Mouse (Mus musculus) bone marrow, adult 2 months (tissue): ENCODE results near the gene Olfr1066. TPM values are rescaled to one million over a fixed set of nuclear protein-coding genes. Genes with fewer than 3 reads are reported as not detected.
"Not testable (repeated sequence)": the region's sequence is repeated elsewhere in the genome, so short reads cannot be mapped to it uniquely, and the experiment has no call there.

ENCODE experiments used
- H3K27ac ChIP-seq: fragments of 200-500 bp; 2 replicates; pipeline ENCODE4 v1.5.1; 2012; ENCODE audit warnings: low read depth, mild to moderate bottlenecking, control low read depth, inconsistent platforms, low read length; ENCODE audit not compliant: control insufficient read depth, poor library complexity, insufficient read depth
- H3K4me1 ChIP-seq: fragments of 200-500 bp; 2 replicates; pipeline ENCODE4 v1.6.1; 2011; ENCODE audit warnings: low read length; ENCODE audit not compliant: control insufficient read depth, insufficient read depth
- H3K4me3 ChIP-seq: fragments of 200-500 bp; replicated peaks from 2 replicates; pipeline ENCODE3; 2011; ENCODE audit warnings: mild to moderate bottlenecking, low read depth, low read length, control low read depth; ENCODE audit not compliant: control insufficient read depth
- CTCF ChIP-seq: fragments of 200-500 bp; IDR thresholded peaks from 2 replicates; pipeline ENCODE4 v1.5.1; 2011; ENCODE audit warnings: low read length, control low read depth; ENCODE audit not compliant: control insufficient read depth, insufficient read depth
- POLR2A ChIP-seq: fragments of 200-500 bp; IDR thresholded peaks from 2 replicates; pipeline ENCODE4 v1.6.1; 2011; ENCODE audit warnings: low read depth, mild to moderate bottlenecking, control low read depth, low read length, borderline replicate concordance; ENCODE audit not compliant: control insufficient read depth
- WGBS: fragments of 180-500 bp; shearing (Covaris S2); methylation state at CpG from one replicate; pipeline ENCODE4 v1.1.7; 2018; 5-methylcytosine and 5-hydroxymethylcytosine counted together
- polyA plus RNA-seq: library from polyadenylated mRNA; stranded (reverse); fragments of >200 nt; gene quantifications from 2 replicates; pipeline ENCODE4 v1.2.4, GENCODE M21; 2011; ENCODE audit warnings: low replicate concordance; ENCODE audit not compliant: missing spikeins, insufficient read depth, insufficient read length

The Olfr1066 gene
- not detected in 2 replicates for polyA plus RNA-seq

DNA sequence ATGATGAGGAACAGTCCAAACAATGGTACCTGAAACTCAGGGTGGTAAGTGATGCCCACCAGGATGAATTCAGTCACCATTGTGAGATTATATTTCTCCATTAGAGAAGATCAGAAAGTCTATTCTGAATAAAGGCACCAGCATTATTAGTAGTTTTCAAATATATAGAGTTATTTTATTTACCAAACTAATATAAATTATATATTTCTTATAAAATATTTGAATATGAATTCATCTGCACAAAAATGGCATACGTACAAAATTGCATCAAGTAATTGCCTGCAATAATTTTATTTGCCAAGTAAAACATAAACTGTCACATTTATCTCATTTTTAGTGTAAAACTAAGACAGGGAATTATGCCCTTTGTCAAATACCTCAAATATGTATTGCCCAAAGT, at the start of gene Olfr1066:
Gene Olfr1066, minus strand, starts transcription at position 101 of the 400 bp plus-strand sequence.
- H3K4me3 ChIP-seq: no peak within 1 kb of the TSS
- WGBS: 75% methylated on average over 1 of the region's 1 CpGs
- TF ChIP-seq CTCF (no peak), POLR2A (no peak)
- no peak within 1 kb of the TSS for H3K27ac ChIP-seq
- H3K4me1 ChIP-seq: no peaks in the 10 kb centered on the region

DNA sequence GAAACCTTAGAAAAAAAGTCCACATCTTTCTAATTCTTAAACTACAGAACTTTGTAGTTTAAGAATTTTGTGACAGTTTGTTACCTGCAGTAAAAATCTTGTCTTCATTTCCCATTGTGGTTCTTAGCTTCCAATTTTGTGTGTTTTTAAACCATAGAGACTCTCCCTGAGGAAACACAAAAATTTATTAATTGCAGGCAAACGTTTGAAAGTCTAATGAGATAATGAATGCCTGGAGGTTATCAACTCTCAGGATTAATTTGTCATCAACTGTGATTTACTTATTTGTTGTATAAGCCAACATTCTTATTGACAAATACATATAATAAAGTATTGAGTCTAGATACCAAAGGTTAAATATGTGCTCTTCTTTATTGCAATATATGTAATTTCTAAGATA, 31.2 kb upstream of the Olfr1066 start, which contains the start of gene Olfr228:
Gene Olfr228, minus strand, starts transcription at position 101 of the 400 bp plus-strand sequence.
- Histone ChIP-seq H3K4me3 (no peak within 1 kb of the TSS), H3K4me1 (no peaks in the 10 kb centered on the region), H3K27ac (no peak within 1 kb of the TSS)
- 40% methylated on average over 1 of the region's 1 CpGs for WGBS
- TF ChIP-seq CTCF (no peak), POLR2A (no peak)

DNA sequence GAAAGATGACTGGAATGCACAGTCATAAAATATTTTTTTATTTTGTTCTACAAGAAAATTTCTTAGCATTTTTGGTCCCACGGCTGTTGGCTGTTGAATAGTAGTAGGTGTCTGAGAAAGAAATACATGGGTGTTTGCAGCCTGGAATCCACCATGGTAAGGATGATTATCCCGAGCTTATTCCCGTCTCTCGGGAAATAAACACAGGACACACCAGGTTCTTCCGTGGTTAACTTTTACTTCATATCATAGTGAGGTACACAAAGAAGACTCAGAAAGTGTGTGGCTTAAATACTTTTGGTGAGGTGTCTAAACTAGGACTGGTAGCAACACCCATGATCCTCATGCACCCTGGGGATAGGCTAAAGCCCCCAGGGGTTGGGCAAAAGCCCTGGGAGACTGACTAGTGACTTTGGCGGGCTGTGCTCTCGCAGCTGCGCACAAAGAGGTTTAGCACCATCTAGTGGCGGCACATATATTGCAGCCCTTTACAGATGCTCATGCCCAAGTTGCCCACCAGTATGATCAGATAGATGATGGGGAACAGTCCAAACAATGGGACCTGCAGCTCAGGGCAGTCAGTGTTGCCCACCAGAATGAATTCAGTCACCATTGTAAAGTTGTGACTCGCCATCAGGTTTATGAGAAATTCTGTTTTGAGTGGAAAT, 8.5 kb upstream of the Olfr1066 start:
- WGBS: 22% methylated on average over 10 of the region's 10 CpGs
- Histone ChIP-seq H3K27ac (no peak overlapping the region), H3K4me1 (no peaks in the 10 kb centered on the region), H3K4me3 (no peak overlapping the region)
- TF ChIP-seq CTCF: peak; percentile 55
- no peak for TF ChIP-seq POLR2A

DNA sequence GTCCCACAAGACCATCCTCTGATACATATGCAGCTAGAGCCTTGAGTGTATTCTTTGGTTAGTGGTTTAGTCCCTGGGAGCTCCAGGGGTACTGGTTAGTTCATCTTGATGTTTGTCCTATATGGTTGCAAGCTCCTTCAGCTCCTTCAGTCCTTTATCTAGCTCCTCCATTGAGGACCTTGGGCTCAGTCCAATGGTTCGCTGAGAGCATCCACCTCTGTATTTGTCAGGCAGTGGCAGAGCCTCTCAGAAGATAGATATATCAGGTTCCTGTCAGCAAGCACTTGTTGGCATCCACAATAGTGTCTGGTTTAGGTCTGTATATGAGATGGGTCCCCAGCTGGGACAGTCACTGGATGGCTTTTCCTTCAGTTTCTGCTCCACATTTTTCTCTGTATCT, 4.4 kb upstream of the Olfr1066 start:
- Histone ChIP-seq H3K27ac (no peak overlapping the region), H3K4me3 (no peak overlapping the region), H3K4me1 (no peaks in the 10 kb centered on the region)
- TF ChIP-seq POLR2A (no peak), CTCF (no peak)
- WGBS: 66% methylated on average over 1 of the region's 1 CpGs

DNA sequence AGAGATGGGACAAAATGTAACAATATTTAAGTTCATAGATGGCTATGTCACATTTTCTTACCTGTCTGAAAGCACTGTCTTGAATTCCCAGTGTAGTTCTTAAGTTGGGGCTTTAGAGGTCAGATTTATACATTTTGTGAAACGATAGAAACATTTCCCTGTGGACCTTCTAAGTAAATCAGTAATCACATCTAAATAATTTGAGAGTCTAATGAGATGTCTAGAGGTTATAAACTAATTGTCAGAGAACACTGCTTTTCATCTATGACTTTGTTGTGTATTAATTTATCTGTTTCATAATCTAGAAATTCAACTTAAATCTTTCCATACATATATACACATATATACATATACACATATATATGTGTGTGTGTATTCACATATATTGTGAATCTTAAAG, 5.6 kb downstream of the Olfr1066 start, which contains the start of gene Olfr1065:
Gene Olfr1065, minus strand, starts transcription at position 101 of the 400 bp plus-strand sequence.
- H3K27ac ChIP-seq, H3K4me3 ChIP-seq, H3K4me1 ChIP-seq: not testable (repeated sequence)
- 73% methylated on average over 1 of the region's 1 CpGs for WGBS

DNA sequence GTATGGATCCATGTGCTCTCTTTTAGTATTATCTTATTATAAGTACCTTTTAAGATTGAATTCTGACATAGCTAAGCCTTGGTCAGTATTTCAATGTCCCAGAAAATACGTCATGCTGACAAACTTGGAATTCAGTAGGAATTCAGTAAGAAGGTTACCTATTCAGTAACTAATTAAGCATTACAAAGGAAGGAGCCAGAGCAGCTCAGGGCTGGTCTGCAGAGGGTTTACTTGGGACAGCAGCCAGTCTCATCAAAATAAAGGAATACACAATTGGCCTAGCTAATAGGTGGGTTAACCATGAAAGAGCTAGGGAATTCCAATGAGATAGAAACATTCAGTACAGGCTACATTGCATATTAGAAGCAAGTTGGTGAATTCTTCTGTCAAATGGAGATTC, 14.0 kb downstream of the Olfr1066 start:
- H3K4me3 ChIP-seq, H3K4me1 ChIP-seq, H3K27ac ChIP-seq: not testable (repeated sequence)
- 72% methylated on average over 1 of the region's 1 CpGs for WGBS

DNA sequence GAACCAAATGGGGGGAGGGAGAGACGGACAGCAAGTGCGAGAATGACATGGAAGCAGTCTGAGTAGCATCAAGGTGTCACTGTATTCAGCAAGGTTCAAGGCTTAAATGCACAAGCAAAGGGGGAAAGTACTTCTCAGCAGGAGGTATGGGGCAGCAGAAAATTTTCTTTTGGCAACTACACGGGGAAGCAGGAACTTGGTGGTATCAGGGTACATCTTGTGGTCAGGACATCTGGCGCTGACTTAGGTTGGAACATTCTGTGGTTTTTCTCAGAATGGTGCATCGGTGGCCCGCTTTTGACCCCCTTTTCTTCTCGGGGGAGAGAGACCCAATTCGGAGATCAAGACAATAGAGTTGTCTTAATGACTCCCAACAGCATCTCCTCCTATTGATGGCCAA, 27.6 kb downstream of the Olfr1066 start:
- H3K4me1 ChIP-seq, H3K27ac ChIP-seq, H3K4me3 ChIP-seq: not testable (repeated sequence)
- 36% methylated on average over 8 of the region's 8 CpGs for WGBS

DNA sequence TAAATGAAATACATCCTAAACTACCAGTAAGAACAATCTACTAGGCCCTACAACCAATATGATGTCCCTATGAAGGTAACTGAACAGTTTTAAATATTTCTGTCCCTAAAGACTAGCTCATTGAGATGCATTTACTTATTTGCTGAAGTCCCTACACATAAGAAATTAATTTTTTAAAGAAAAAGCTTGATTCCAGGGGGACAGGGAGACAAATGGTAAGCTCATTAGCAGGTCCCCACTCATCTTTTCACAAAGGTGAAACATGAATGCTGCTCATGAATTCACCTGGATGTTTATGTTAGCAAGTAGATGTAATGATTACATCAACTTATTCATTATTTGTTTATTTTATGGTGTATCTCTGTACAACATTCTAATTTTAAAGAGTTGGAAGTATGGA, 29.4 kb downstream of the Olfr1066 start, which contains the start of gene Olfr1062:
Gene Olfr1062, minus strand, starts transcription at position 101 of the 400 bp plus-strand sequence.
- not testable (repeated sequence) for H3K27ac ChIP-seq, H3K4me1 ChIP-seq, H3K4me3 ChIP-seq

DNA sequence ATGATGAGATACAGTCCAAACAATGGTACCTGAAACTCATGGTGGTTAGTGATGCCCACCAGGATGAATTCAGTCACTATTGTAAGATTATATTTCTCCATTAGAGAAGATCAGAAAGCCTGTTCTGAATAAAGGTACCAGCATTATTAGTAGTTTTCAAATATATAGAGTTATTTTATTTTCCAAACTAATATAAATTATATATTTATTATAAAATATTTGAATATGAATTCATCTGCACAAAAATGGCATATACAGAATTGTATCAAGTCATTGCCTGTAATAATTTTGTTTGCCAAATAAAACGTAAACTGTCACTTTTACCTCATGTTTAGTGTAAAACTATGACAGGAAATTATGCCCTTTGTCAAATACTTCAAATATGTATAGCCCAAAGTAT, 42.1 kb downstream of the Olfr1066 start, which contains the start of gene Olfr1061:
Gene Olfr1061, minus strand, starts transcription at position 101 of the 400 bp plus-strand sequence.
- WGBS: 64% methylated on average over 1 of the region's 1 CpGs
- Histone ChIP-seq H3K4me1 (no peaks in the 10 kb centered on the region), H3K27ac (no peak within 1 kb of the TSS), H3K4me3 (no peak within 1 kb of the TSS)
- TF ChIP-seq CTCF: no peak
- TF ChIP-seq POLR2A: no peak

Other genes starting within 250 kb of the Olfr1066 start
- gene Olfr1046, start 237.0 kb downstream of the Olfr1066 start, polyA plus RNA-seq: not detected in 2 replicates
- gene Olfr1047, start 224.9 kb downstream of the Olfr1066 start, polyA plus RNA-seq: not detected in 2 replicates
- not detected in 2 replicates for gene Olfr1048, start 216.0 kb downstream of the Olfr1066 start, polyA plus RNA-seq
- gene Olfr1049, start 197.9 kb downstream of the Olfr1066 start, polyA plus RNA-seq: not detected in 2 replicates
- gene Olfr1051, start 177.2 kb downstream of the Olfr1066 start, polyA plus RNA-seq: not detected in 2 replicates
- gene Olfr1052, start 163.8 kb downstream of the Olfr1066 start, polyA plus RNA-seq: not detected in 2 replicates
- gene Olfr1053, start 141.0 kb downstream of the Olfr1066 start, polyA plus RNA-seq: not detected in 2 replicates
- gene Olfr1054, start 120.8 kb downstream of the Olfr1066 start, polyA plus RNA-seq: not detected in 2 replicates
- not detected in 2 replicates for gene Olfr1055, start 106.0 kb downstream of the Olfr1066 start, polyA plus RNA-seq
- not detected in 2 replicates for gene Olfr1056, start 93.8 kb downstream of the Olfr1066 start, polyA plus RNA-seq
- not detected in 2 replicates for gene Olfr1057, start 77.9 kb downstream of the Olfr1066 start, polyA plus RNA-seq
- gene Olfr1058, start 67.7 kb downstream of the Olfr1066 start, polyA plus RNA-seq: not detected in 2 replicates
- not detected in 2 replicates for gene Olfr1061, start 42.2 kb downstream of the Olfr1066 start, polyA plus RNA-seq
- 0.45 and 0.97 TPM in 2 replicates for gene Olfr1062, start 29.5 kb downstream of the Olfr1066 start, polyA plus RNA-seq
- gene Olfr1065, start 5.7 kb downstream of the Olfr1066 start, polyA plus RNA-seq: not detected in 2 replicates
- gene Olfr228, start 31.1 kb upstream of the Olfr1066 start, polyA plus RNA-seq: not detected in 2 replicates
- not detected in 2 replicates for gene Olfr1076, start 52.2 kb upstream of the Olfr1066 start, polyA plus RNA-seq
- gene Olfr1079, start 86.2 kb upstream of the Olfr1066 start, polyA plus RNA-seq: not detected in 2 replicates
- not detected in 2 replicates for gene Olfr1080, start 102.0 kb upstream of the Olfr1066 start, polyA plus RNA-seq
- 1.0 TPM in 1 of 2 replicates, not detected in the other for gene Olfr1082, start 142.7 kb upstream of the Olfr1066 start, polyA plus RNA-seq
- not detected in 2 replicates for gene Olfr1084, start 183.5 kb upstream of the Olfr1066 start, polyA plus RNA-seq
- gene Olfr1085, start 205.8 kb upstream of the Olfr1066 start, polyA plus RNA-seq: 0.30 TPM in 1 of 2 replicates, not detected in the other
- not detected in 2 replicates for gene Olfr1086, start 223.8 kb upstream of the Olfr1066 start, polyA plus RNA-seq
- not detected in 2 replicates for gene Olfr1087, start 242.1 kb upstream of the Olfr1066 start, polyA plus RNA-seq